Mouse (Mus musculus): ENCODE results near the gene Mcmbp. TPM values are rescaled to one million over a fixed set of nuclear protein-coding genes. Genes with fewer than 3 reads are reported as not detected.

Mcmbp gene
- polyA plus RNA-seq, 1 experiment from 2014 or later: 79.1 TPM

- Histone ChIP-seq H3K9me3 (ENCODE audit: control insufficient read depth, low read length) (no peaks in the 10 kb centered on the region; the same call in 1 of the 2 replicates), H3K9ac (ENCODE audit: low read length) (no peak overlapping the region), H3K27me3 (ENCODE audit: control insufficient read depth, insufficient read depth, low read length) (no peaks in the 10 kb centered on the region), H3K36me3 (ENCODE audit: control insufficient read depth, insufficient read depth, low read length) (no peaks in the 10 kb centered on the region; the same call in 1 of the 2 replicates), H3K27ac (ENCODE audit: low read depth, low read length) (no peak overlapping the region), H3K4me2 (no peak overlapping the region), H3K4me3 (ENCODE audit: low read depth, low read length) (no peak overlapping the region), H3K4me1 (ENCODE audit: control insufficient read depth, insufficient read depth, low read length) (peaks cover 6% of the 10 kb centered on the region)
- DNase-seq (ENCODE audit: low spot score, missing footprints) (no peak), ATAC-seq (ENCODE audit: low FRiP score) (no peak)
- 68% methylated on average over 5 of the region's 5 CpGs for WGBS
Observed at GRCm38 (mm10) chr7:128667788-128668187, 72.5 kb downstream of the Mcmbp start.

GRCm38 (mm10) chr7:128664861-128665377, 75.4 kb downstream of the Mcmbp start:
- no peaks in the 10 kb centered on the region; the same call in 1 of the 2 replicates for H3K36me3 ChIP-seq (ENCODE audit: control insufficient read depth, insufficient read depth, low read length)

GRCm38 (mm10) chr7:128663906-128664305, 76.4 kb downstream of the Mcmbp start:
- Histone ChIP-seq H3K4me2 (no peak overlapping the region), H3K36me3 (ENCODE audit: control insufficient read depth, insufficient read depth, low read length) (no peaks in the 10 kb centered on the region; the same call in 1 of the 2 replicates), H3K27ac (ENCODE audit: low read depth, low read length) (no peak overlapping the region), H3K4me1 (ENCODE audit: control insufficient read depth, insufficient read depth, low read length) (no peaks in the 10 kb centered on the region), H3K9ac (ENCODE audit: low read length) (no peak overlapping the region), H3K9me3 (ENCODE audit: control insufficient read depth, low read length) (no peaks in the 10 kb centered on the region; the same call in 1 of the 2 replicates), H3K4me3 (ENCODE audit: low read depth, low read length) (no peak overlapping the region), H3K27me3 (ENCODE audit: control insufficient read depth, insufficient read depth, low read length) (no peaks in the 10 kb centered on the region)
- WGBS: 87% methylated on average over 8 of the region's 8 CpGs
- DNase-seq (ENCODE audit: low spot score, missing footprints) (no peak), ATAC-seq (ENCODE audit: low FRiP score) (no peak)

More at GRCm38 (mm10) chr7:128664861-128665377, 75.4 kb downstream of the Mcmbp start:
- ATAC-seq (ENCODE audit: low FRiP score): no peak
- Histone ChIP-seq H3K4me3 (ENCODE audit: low read depth, low read length) (no peak overlapping the region), H3K9ac (ENCODE audit: low read length) (no peak overlapping the region), H3K4me2 (no peak overlapping the region), H3K27ac (ENCODE audit: low read depth, low read length) (no peak overlapping the region), H3K9me3 (ENCODE audit: control insufficient read depth, low read length) (no peaks in the 10 kb centered on the region; the same call in 1 of the 2 replicates), H3K27me3 (ENCODE audit: control insufficient read depth, insufficient read depth, low read length) (no peaks in the 10 kb centered on the region), H3K4me1 (ENCODE audit: control insufficient read depth, insufficient read depth, low read length) (no peaks in the 10 kb centered on the region)
- no peak for DNase-seq (ENCODE audit: low spot score, missing footprints)
- 93% methylated on average over 11 of the region's 11 CpGs for WGBS

- H3K4me2 ChIP-seq: no peak overlapping the region
- no peaks in the 10 kb centered on the region for H3K36me3 ChIP-seq (ENCODE audit: control insufficient read depth, insufficient read depth, low read length)
- no peaks in the 10 kb centered on the region for H3K4me1 ChIP-seq (ENCODE audit: control insufficient read depth, insufficient read depth, low read length)
- WGBS: 70% methylated on average over 1 of the region's 1 CpGs
- no peak overlapping the region for H3K27ac ChIP-seq (ENCODE audit: low read depth, low read length)
- H3K9me3 ChIP-seq (ENCODE audit: control insufficient read depth, low read length): no peaks in the 10 kb centered on the region
- no peak overlapping the region for H3K4me3 ChIP-seq (ENCODE audit: low read depth, low read length)
- no peak for ATAC-seq (ENCODE audit: low FRiP score)
- no peaks in the 10 kb centered on the region for H3K27me3 ChIP-seq (ENCODE audit: control insufficient read depth, insufficient read depth, low read length)
- no peak overlapping the region for H3K9ac ChIP-seq (ENCODE audit: low read length)
- DNase-seq (ENCODE audit: low spot score, missing footprints): no peak
Observed at GRCm38 (mm10) chr7:128656970-128657369, 83.3 kb downstream of the Mcmbp start.

Other genes starting within 250 kb of the Mcmbp start
- gene Bag3, start 216.9 kb downstream of the Mcmbp start, polyA plus RNA-seq (2014; fragmentation: Nextera tagmentation; extraction: Ambion mirVana): 3.0 and 4.3 TPM in 2 replicates
- 115 and 132 TPM in 2 replicates for gene Inpp5f, start 129.2 kb downstream of the Mcmbp start, polyA plus RNA-seq (2014; fragmentation: Nextera tagmentation; extraction: Ambion mirVana)
- gene Sec23ip, start 4.4 kb upstream of the Mcmbp start, polyA plus RNA-seq (2014; fragmentation: Nextera tagmentation; extraction: Ambion mirVana): 44.4 and 46.6 TPM in 2 replicates